Mouse (Mus musculus) liver, adult 2 months (tissue): Measurements from ENCODE around the gene 1700017B05Rik.

ENCODE experiments used
- CTCF ChIP-seq: fragments of 200-500 bp; IDR thresholded peaks from 2 replicates; pipeline ENCODE4 v1.5.1; 2011; ENCODE audit warnings: low read depth, low read length, control low read depth
- POLR2A ChIP-seq: fragments of 200-500 bp; IDR thresholded peaks from 2 replicates; pipeline ENCODE4 v1.6.1; 2011; ENCODE audit warnings: low read length, control low read depth; ENCODE audit not compliant: insufficient read depth; ENCODE audit errors: extremely low read depth

GRCm38 (mm10) chr9:57237705-57238104 is 24.7 kb downstream of the 1700017B05Rik start:
- no peak for TF ChIP-seq CTCF
- TF ChIP-seq POLR2A = no peak
